Mouse (Mus musculus) kidney, embryonic 14.5 days (tissue): ENCODE results near the gene Arl8a. TPM values are rescaled to one million over a fixed set of nuclear protein-coding genes. Genes with fewer than 3 reads are reported as not detected.

ENCODE experiments used
- ATAC-seq: fragments of 200-750 bp; cut with Nextera tagmentation; 2 replicates; pipeline ENCODE4 v1.8.0; 2017; ENCODE audit warnings: moderate number of reproducible peaks, mild to moderate bottlenecking, moderate TSS enrichment, moderate library complexity; ENCODE audit not compliant: low FRiP score, low TSS enrichment
- H3K27ac ChIP-seq: fragments of 300-500 bp; sonication (generic); 2 replicates; pipeline ENCODE4 v1.5.1; 2014; ENCODE audit warnings: low read depth, mild to moderate bottlenecking, low read length, moderate library complexity, mixed read lengths
- H3K27me3 ChIP-seq: fragments of 300-500 bp; sonication (generic); 2 replicates; pipeline ENCODE4 v1.6.1; 2014; ENCODE audit warnings: mild to moderate bottlenecking, low read length; ENCODE audit not compliant: control insufficient read depth, insufficient read depth
- H3K36me3 ChIP-seq: fragments of 300-500 bp; sonication (generic); 2 replicates; pipeline ENCODE4 v1.6.1; 2014; ENCODE audit warnings: low read length, mixed read lengths; ENCODE audit not compliant: control insufficient read depth, insufficient read depth
- H3K4me1 ChIP-seq: fragments of 300-500 bp; sonication (generic); 2 replicates; pipeline ENCODE4 v1.6.1; 2014; ENCODE audit warnings: low read length, mixed read lengths; ENCODE audit not compliant: control insufficient read depth, insufficient read depth
- H3K4me2 ChIP-seq: fragments of 300-500 bp; sonication (generic); replicated peaks from 2 replicates; pipeline ENCODE4 v1.6.1; 2014; ENCODE audit warnings: low read depth, mild to moderate bottlenecking, low read length
- H3K4me3 ChIP-seq: fragments of 300-500 bp; sonication (generic); 2 replicates; pipeline ENCODE4 v1.5.1; 2014; ENCODE audit warnings: mild to moderate bottlenecking, low read length
- H3K9ac ChIP-seq: fragments of 300-500 bp; sonication (generic); 2 replicates; pipeline ENCODE4 v1.6.1; 2014; ENCODE audit warnings: low read depth, mild to moderate bottlenecking, low read length, moderate library complexity
- H3K9me3 ChIP-seq: fragments of 300-500 bp; sonication (generic); 2 replicates; pipeline ENCODE4 v1.6.1; 2016; ENCODE audit warnings: low read length; ENCODE audit not compliant: control insufficient read depth
- WGBS: fragments of 180-500 bp; shearing (Covaris S2); extraction: QIAGEN DNeasy Blood & Tissue Kit; methylation state at CpG from one replicate; pipeline ENCODE4 v1.1.7; 2014; 5-methylcytosine and 5-hydroxymethylcytosine counted together
- polyA plus RNA-seq: library from polyadenylated mRNA; unstranded; fragments of >200 nt; fragmentation: Nextera tagmentation; extraction: Ambion mirVana; gene quantifications from 2 replicates; pipeline ENCODE4 v1.2.1, GENCODE M21; 2014

Arl8a gene
- polyA plus RNA-seq, 1 experiment from 2014 or later = 44.5 TPM

DNA sequence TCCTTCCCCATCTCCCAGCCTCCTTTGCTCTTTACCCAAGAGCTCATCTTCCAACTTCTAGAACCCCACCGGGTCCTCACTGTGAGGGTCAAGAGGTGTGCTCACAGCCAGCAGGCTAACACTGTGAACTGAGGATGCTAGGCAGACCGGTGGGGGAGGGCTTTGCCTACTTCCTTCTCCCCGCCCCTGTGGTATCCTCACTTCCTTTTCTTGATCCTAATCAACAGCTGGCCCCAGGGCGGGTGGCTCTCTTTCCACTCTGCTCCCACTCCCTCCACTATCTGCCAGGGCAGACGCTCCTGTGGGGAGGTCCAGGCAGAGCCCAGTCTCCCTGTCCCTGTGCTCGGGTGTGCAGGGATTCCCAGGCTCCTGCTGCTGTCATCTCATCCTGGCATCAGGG is 15.6 kb upstream of the Arl8a start:
- no peak for ATAC-seq
- H3K27ac ChIP-seq = peak overlapping the region; percentile 15; the same call in 1 of the 2 replicates
- 25% methylated on average over 6 of the region's 6 CpGs for WGBS
- no peak overlapping the region for H3K4me2 ChIP-seq
- H3K27me3 ChIP-seq = 0 out of 2 replicates have a peak, but pooled peaks cover 3% of the 10 kb centered on the region
- H3K36me3 ChIP-seq = no peaks in the 10 kb centered on the region
- H3K9me3 ChIP-seq = no peaks in the 10 kb centered on the region
- no peak overlapping the region for H3K9ac ChIP-seq
- H3K4me3 ChIP-seq = no peak overlapping the region
- peaks cover 27% of the 10 kb centered on the region for H3K4me1 ChIP-seq

DNA sequence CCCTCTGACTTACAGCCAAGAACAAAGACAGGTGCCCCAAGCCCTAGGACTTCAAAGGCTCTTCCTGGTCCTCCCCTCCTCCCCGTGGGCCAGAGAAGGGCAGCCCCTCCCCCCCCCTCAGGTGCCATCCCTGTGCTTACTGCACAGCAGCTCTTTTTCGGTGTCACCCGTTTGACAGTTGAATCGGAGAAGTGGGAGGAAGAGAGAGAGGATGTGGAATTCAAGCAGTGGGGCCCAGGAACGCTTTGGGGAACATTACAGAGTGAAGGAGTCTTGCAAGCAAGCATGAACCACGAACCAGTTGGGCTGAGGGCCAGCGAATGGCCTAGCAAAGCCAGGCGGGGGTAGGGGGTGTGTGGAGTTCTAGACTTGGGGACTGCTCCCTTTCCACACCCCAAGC is 15.1 kb upstream of the Arl8a start:
- Histone ChIP-seq H3K27me3 (0 out of 2 replicates have a peak, but pooled peaks cover 3% of the 10 kb centered on the region), H3K4me1 (peaks cover 27% of the 10 kb centered on the region), H3K4me3 (no peak overlapping the region), H3K4me2 (no peak overlapping the region), H3K9ac (no peak overlapping the region), H3K9me3 (no peaks in the 10 kb centered on the region), H3K36me3 (no peaks in the 10 kb centered on the region), H3K27ac (peak overlapping the region; percentile 15; the same call in 1 of the 2 replicates)
- ATAC-seq = no peak
- WGBS = 47% methylated on average over 8 of the region's 8 CpGs

DNA sequence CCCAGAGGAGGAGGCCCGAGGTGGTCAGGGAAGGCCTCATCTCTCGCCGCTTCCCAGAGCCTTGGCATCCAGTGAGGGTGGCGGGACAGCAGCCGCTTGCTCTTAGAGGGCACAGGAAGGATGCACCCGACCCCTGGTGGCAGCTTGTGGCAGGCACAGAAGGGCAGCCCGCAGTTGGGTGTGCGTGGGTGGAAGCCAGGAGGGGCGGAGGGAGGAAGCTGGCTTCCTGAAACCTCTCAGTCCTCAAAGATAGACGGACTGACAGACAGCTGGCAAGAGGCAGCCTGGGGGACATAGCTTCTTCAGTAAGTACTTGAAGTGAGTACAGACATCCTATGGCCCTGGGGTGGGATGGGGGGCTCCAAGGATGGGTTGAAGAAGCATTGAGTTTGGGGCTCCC is 14.2 kb upstream of the Arl8a start, which contains the start of gene Ptpn7:
Ptpn7 (plus strand) TSS at position 228 of the 400 bp plus-strand sequence.
- H3K9ac ChIP-seq = no peak within 1 kb of the TSS
- 0 out of 2 replicates have a peak, but pooled peaks cover 3% of the 10 kb centered on the region for H3K27me3 ChIP-seq
- no peaks in the 10 kb centered on the region for H3K9me3 ChIP-seq
- peak within 1 kb of the TSS; percentile 15; the same call in 1 of the 2 replicates for H3K27ac ChIP-seq
- 36% methylated on average over 10 of the region's 10 CpGs for WGBS
- H3K4me1 ChIP-seq = peaks cover 20% of the 10 kb centered on the region
- no peak within 1 kb of the TSS for H3K4me2 ChIP-seq
- no peak within 1 kb of the TSS for H3K4me3 ChIP-seq
- no peaks in the 10 kb centered on the region for H3K36me3 ChIP-seq
- no peak for ATAC-seq

DNA sequence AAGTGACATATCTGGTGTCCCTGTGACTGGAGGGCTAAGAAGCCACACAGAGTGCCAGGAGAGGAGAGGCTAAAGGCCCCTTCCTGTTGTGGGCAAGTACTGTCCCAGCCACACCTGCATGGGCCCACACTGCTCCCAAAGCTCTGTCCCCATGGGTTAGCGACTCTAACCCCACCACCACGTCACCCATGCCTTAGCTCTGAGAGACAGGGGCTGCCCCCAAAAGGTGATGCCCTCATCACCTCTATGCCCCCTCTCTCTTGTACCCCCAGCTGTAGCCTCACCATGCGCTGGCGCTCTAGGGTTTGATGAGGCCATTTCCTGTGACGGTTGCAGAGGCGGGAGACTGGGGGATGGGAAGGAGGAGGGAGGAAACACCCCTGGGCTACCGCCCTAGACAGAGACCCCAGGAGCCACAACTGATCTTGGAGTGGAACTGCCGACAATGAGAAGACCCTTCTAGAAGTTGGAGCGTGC is 13.7 kb upstream of the Arl8a start:
- Histone ChIP-seq H3K4me1 (peaks cover 16% of the 10 kb centered on the region), H3K4me2 (no peak overlapping the region), H3K9ac (no peak overlapping the region), H3K36me3 (no peaks in the 10 kb centered on the region), H3K27me3 (0 out of 2 replicates have a peak, but pooled peaks cover 3% of the 10 kb centered on the region), H3K27ac (no peak overlapping the region), H3K9me3 (no peaks in the 10 kb centered on the region), H3K4me3 (no peak overlapping the region)
- WGBS = 84% methylated on average over 9 of the region's 9 CpGs
- ATAC-seq = no peak

DNA sequence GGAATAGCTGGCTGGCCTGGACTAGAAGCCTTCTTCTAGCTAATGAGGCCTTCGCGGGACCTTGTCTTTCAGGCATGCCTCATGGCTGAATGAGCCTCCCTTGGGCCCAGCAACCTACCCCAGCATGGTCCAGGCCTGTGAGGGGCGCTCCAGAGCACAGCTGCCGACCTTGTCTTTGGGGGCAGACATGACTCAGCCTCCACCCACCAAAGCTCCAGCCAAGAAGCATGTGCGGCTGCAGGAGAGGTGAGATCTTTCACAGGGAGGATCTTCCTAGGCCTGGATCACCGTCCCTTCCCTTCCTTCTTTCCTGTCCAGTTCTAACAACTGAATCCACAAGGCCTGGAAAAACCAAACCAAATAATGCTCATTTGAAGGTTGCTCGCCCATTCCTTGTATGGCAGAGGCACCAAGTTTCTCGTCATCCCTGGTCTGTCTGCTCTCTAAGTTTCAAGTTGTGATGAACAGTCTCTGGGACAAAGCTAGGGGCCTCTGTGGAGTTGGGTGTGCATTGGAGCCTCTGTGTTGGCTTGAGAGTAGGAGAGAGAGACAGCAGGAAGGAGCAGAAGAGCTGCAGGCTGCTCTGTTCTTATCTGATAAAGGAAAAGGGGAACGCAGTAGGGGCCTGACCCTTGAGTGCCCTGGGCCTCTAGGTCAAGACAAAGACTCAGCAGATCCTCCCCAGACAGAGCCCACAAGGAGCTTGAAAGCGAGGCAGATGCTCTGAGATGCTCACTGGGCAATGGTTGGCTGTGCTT is 12.8 kb upstream of the Arl8a start:
- 83% methylated on average over 10 of the region's 10 CpGs for WGBS
- ATAC-seq = no peak
- Histone ChIP-seq H3K36me3 (no peaks in the 10 kb centered on the region), H3K9me3 (no peaks in the 10 kb centered on the region), H3K27me3 (0 out of 2 replicates have a peak, but pooled peaks cover 3% of the 10 kb centered on the region), H3K4me3 (no peak overlapping the region), H3K9ac (no peak overlapping the region), H3K4me1 (peaks cover 16% of the 10 kb centered on the region), H3K4me2 (no peak overlapping the region), H3K27ac (no peak overlapping the region)

DNA sequence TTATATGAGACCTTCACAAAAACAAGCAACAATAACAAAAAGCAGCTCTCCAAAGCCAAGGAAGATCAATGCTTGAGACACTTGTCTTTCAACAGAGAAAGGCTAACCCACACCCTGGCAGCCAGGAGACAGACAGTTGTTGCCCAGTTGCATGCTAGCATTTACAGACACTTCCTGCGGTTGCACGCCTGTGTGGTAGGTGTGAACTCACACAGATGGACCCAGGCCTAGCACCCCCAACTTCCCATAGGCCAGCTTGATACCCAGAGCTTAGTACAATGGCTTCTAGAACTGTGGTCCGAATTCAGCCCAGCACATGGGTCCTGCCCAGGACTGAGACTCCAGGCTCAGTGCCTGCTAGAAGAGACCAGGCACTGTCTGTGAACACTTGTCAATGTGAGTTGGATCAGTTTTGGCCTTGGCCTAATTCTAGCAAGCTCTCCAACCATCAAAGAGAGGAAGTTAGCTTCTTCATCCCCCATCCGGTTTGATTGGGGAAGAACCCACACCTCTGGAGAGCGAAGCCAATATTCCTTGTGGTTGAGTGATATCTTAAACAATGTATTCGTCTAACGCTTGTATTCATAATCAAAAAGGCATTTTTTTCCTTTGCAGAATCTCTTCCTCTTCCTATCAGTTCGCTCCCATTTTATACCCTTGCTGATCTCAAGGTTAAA is 11.4 kb upstream of the Arl8a start:
- Histone ChIP-seq H3K4me1 (peaks cover 16% of the 10 kb centered on the region), H3K9me3 (no peaks in the 10 kb centered on the region)
- no peak for ATAC-seq

DNA sequence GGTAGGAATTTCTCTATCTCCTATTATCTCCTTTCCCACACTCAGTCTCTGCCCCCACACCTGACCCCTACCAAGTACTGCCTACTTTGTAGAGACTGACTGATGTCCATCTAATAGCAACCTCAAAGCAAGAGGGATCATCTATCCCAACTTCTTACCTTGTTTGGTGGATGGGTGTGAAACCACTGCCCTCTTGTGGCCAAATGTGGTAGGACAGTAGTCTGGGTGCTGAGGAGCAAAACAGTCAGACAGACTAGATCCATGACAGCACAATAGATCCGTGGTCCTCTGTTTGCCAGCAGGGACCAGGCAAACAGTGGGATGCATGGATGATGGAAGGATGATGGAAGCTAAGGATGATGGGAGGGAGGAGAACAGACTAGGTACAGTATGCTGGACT is 10.1 kb upstream of the Arl8a start:
- H3K36me3 ChIP-seq = no peaks in the 10 kb centered on the region
- H3K27ac ChIP-seq = no peak overlapping the region
- 13% methylated on average over 1 of the region's 1 CpGs for WGBS
- H3K4me1 ChIP-seq = peaks cover 7% of the 10 kb centered on the region
- H3K9ac ChIP-seq = no peak overlapping the region
- H3K27me3 ChIP-seq = no peaks in the 10 kb centered on the region
- H3K4me2 ChIP-seq = no peak overlapping the region
- H3K9me3 ChIP-seq = no peaks in the 10 kb centered on the region
- no peak overlapping the region for H3K4me3 ChIP-seq
- ATAC-seq = peak; percentile 21; the same call in 1 of the 2 replicates

More for the DNA sequence above, 11.4 kb upstream of the Arl8a start:
- no peak overlapping the region for H3K9ac ChIP-seq
- no peak overlapping the region for H3K27ac ChIP-seq
- no peaks in the 10 kb centered on the region for H3K36me3 ChIP-seq
- no peaks in the 10 kb centered on the region for H3K27me3 ChIP-seq
- 92% methylated on average over 8 of the region's 8 CpGs for WGBS
- H3K4me2 ChIP-seq = no peak overlapping the region
- H3K4me3 ChIP-seq = no peak overlapping the region

DNA sequence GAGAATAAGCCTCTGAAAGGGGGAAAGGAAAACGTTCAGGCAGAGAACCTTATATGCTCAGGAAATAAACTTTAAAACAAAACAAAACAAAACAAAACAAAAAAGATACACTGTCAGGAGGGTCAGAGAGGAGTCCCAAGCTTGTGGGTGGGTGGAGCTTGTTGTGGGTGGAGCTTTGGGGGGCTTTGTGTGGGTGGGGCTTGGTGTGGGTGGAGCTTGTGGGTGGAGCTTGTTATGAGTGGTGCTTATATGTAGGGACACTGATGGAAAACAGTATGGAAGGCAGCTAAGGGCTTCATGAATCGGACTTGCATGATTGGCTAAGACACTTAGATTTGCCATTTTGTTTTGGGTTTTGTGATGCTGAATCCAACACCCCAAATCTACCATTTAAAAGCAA is 6.7 kb upstream of the Arl8a start:
- H3K9me3 ChIP-seq = no peaks in the 10 kb centered on the region
- no peak overlapping the region for H3K9ac ChIP-seq
- no peak overlapping the region for H3K27ac ChIP-seq
- ATAC-seq = no peak
- 71% methylated on average over 2 of the region's 2 CpGs for WGBS
- H3K36me3 ChIP-seq = no peaks in the 10 kb centered on the region
- no peaks in the 10 kb centered on the region for H3K4me1 ChIP-seq
- no peak overlapping the region for H3K4me2 ChIP-seq
- no peak overlapping the region for H3K4me3 ChIP-seq
- H3K27me3 ChIP-seq = no peaks in the 10 kb centered on the region; the same call in 1 of the 2 replicates

DNA sequence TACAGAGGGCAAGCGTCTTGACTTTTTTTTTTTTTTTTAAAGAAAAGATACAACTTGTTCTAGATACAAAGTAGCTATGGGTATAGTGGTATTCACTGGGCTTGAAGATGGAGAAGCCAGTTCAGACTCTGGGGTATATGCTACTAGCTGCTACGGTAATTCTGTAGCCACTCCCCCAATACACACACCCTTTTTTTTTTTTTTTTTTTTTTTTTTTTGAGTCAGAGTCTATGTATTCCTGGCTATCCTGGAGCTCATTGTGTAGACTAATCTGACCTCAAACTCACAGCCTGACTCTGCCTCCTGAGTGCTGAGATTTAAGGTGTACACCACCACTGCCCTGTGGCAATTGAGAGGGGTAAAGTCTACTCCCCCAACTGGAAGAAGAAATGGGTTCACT is 4.2 kb upstream of the Arl8a start:
- H3K9ac ChIP-seq = no peak overlapping the region

More for the DNA sequence above, 4.2 kb upstream of the Arl8a start:
- no peak overlapping the region for H3K4me3 ChIP-seq
- no peak overlapping the region for H3K4me2 ChIP-seq
- H3K9me3 ChIP-seq = no peaks in the 10 kb centered on the region
- no peaks in the 10 kb centered on the region for H3K4me1 ChIP-seq
- no peaks in the 10 kb centered on the region for H3K36me3 ChIP-seq
- WGBS = 78% methylated on average over 2 of the region's 2 CpGs
- no peak for ATAC-seq
- no peak overlapping the region for H3K27ac ChIP-seq
- H3K27me3 ChIP-seq = no peaks in the 10 kb centered on the region; the same call in 1 of the 2 replicates
